Mouse (Mus musculus) heart, postnatal 4 days (tissue): ENCODE results near the gene Gfod1. TPM values are rescaled to one million over a fixed set of nuclear protein-coding genes. Genes with fewer than 3 reads are reported as not detected.

Experiments used
- DNase-seq: peaks from one replicate; pipeline ENCODE4 v3.0.0; 2021
- total RNA-seq, 2 experiments: library from RNA; stranded (reverse); gene quantifications; 2 replicates each; pipeline ENCODE4 v1.2.3; 2021

The Gfod1 gene
- 10 to 100 TPM; 20.6 to 24.8 TPM for total RNA-seq

GRCm38 (mm10) chr13:43304018-43304431 lies at the start of gene Gfod1:
Gfod1 (minus strand) TSS chr13:43304172.
- DNase-seq = peak; percentile 98

DNA sequence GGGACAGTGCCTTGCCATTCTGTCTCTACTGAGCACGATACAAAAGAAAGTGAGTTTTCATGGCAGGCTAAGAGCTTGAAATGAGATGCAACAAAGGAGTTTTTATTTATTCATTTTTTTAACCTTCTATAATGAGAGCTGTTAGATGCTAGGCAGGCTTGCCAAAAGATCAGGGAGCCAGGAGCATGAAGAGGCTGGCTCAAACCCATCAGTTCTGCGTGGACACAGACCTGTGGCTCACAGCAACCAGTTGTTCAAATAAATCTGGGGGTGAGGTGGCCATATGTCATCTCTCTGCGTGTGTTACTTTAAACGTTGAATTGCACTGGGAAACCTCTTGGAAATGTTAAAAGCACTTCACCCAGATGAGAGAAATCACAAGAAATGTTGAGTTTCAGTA lies 49.4 kb upstream of the Gfod1 start:
- no peak for DNase-seq

GRCm38 (mm10) chr13:43350489-43351169 lies 46.7 kb upstream of the Gfod1 start:
- DNase-seq = no peak

GRCm38 (mm10) chr13:43349376-43349775 lies 45.4 kb upstream of the Gfod1 start:
- DNase-seq = no peak

DNA sequence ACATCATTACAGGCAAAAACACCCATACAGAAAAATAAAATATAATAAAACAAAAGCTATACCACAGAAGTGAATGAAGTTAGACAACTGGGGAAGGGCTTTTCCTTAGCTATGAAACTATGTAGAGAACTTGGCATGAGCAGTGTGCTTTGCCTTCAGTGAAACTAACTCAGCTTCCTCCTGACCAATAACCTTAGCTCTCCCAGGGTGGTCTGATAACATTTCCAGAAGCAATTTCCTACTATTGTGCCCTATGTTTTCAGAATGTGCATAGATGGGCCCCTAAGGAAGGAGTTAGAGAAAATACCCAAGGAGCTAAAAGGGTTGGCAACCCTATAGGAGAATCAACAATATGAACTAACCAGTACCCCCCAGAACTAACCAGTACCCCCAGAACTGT lies 42.9 kb upstream of the Gfod1 start:
- no peak for DNase-seq

DNA sequence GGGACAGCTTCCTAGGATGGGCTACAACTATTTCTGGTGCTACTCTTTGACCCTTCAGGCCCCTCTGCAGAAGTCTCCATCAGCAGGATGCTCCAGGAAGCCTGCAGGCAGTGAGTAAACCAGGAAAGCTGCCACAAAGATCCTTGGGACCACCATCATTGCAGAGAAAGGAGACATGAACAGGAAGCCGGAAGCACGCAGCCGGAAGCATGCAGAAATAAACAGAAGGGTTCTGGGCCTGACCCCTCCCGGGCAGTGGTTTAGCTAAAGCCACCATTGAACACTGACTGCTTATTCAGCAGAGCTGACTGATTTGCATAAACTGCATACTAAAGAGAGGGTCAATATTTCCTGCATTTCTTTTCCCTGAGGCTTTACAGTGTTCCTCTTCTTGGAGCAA lies 34.7 kb upstream of the Gfod1 start:
- no peak for DNase-seq

GRCm38 (mm10) chr13:43338001-43338400 lies 34.0 kb upstream of the Gfod1 start:
- DNase-seq = no peak

- DNase-seq = no peak
Measured at GRCm38 (mm10) chr13:43336425-43337221, 32.7 kb upstream of the Gfod1 start.

DNA sequence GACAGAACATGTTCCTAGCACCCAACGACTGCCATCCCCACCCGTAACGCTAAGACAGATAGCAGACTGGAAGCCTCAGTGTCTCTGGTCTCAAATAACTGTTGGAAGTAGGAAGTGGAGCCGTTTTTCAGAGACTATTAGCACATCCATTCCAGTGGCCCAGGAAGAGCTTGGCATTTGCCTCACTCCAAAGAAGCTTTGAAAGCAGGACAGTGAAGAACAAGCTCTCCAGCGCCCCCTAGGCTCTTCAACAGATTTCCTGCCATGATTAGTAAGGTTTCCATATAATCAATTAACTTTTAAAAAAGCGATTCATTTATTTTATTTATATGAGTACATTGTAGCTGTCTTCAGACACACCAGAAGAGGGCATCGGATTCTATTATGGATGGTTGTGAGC lies 28.6 kb upstream of the Gfod1 start:
- no peak for DNase-seq

DNA sequence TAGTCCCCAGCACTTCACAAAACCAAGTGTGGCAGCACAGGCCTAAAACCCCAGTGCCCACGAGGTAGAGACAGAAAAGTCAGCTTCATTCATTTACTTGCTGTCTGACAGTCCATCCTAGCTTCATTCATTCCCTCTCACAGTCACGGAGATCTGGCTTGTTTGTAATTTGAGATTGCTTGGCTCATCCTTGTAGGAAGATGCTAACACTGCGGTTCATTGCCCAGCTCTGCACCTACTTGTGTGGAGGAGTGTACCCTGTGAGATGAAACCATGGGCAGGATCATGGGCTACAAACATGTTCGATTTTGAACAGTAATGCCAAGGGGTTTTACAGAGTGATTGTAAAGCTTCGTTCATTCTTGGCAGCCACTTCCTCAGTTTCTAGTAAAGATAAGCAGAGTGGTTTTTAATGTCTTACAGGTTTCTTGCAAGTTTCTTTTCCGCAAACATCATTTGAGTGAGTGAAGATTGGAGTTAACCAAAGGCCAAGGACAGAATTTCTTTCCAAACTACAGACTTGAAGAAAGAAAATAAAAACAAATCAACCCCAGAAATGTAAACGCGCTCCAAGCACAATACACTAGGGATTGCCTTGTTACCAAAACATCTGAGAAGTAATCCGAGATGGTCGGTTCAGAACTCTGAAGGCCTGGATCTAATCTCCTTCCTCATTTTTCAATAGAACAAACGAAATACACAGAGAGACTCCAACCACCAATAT lies 27.9 kb upstream of the Gfod1 start:
- DNase-seq = no peak

DNA sequence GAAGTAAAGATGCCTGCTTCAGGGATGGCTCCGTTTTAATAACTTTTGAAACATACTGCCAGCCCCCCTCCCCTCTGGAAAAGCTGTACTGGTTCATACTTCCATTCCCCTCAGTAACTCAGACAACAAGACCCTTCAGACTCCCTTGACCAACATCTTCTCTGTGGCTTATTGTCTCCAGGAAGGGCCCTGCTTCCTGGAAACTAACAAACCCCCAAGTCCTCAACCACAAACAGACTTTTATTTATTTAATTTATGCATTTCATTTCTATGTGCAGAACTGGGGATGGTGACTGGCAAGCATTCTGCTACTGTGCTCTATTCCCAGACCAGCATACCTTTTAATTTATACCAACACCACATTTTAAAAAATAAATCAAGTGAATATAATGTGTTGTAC lies 21.5 kb upstream of the Gfod1 start:
- no peak for DNase-seq

DNA sequence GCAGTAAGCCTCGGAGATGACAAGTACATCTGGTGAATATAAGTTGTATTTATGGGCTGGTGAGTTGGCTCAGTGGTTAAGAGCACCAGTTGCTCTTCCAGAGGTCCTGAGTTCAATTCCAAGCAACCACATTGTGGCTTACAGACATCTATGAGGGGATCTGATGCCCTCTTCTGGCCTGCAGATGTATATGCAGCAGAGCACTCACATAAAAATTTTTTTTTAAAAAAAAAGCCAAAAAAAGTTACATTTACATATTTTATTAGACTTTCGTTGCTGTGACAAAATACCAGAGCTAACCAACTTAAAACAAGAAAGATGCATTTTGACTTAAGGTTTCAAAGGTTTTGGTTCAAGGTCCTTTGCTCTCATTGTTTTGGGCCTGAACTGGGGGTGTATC lies 17.5 kb upstream of the Gfod1 start:
- DNase-seq = no peak

DNA sequence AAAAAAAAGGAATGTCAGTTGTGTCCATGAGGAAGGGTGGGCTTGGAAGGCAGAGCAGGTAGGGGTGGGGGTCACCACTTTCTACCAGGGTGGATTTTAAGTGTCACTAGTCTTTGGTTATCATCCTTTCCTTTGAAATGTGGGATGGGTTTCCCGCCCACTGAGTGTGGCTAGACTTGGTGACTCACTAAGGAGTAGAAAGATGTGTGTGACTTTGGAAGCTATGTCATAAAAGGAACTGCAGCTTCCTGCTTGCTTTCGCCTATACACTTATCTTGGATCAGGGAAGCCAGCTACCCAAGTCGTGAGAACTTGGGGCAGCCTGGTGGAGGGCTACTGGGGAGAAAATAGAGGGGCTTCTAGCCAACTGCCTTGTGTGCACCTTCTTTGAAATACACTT lies 15.4 kb upstream of the Gfod1 start:
- DNase-seq = no peak

DNA sequence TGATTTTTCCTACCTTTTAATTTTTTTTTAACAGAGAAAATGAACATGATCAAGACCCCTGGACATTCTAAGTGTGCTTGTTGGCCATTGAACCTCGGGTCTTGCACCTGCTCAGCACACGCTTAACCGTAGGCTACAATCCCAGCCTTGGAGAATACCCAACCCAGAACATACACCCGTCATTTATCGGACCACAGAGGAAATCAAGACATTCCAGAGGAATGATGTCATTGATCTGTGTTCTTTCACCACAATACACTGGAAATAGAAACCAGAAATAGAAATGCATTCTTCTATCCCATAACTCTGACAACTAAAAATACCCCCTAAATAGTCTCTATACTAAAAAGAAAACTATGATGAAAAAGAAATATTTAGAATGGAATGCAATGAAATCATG lies 13.4 kb upstream of the Gfod1 start:
- no peak for DNase-seq

DNA sequence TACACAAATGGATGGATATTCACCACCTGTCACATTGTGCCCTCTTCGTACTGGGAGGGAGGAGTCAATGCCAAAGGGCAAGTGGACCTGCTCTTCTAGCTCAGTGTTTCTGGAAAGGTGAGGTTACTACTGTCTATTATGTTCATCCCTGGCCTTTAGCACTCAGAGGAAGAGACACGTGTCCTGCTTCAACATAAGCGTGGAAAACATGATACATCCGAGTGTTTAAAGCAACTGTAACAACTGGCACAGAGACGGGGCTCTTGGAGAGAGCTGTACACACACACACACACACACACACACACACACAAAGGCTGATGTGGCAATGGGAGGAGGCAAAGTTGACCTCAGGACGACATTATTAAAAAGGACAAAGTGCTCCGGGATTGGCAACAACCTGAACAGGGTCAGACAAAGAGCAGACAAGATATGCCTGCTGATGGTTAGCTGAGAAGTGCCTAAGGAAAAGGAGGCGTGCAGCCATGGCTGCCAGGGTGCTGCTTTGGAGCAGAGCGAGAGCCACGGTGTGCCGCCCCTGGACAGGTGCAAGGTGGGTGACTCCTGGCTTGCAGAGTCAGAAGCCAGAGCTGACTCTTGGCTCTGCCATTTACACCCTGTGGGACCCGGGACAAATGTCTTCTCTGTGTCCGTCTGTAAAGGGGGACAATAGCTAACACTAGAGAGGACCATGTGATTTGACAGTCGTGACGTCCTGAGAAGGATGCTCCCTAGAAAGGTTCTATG lies 1.4 kb upstream of the Gfod1 start:
- no peak for DNase-seq

DNA sequence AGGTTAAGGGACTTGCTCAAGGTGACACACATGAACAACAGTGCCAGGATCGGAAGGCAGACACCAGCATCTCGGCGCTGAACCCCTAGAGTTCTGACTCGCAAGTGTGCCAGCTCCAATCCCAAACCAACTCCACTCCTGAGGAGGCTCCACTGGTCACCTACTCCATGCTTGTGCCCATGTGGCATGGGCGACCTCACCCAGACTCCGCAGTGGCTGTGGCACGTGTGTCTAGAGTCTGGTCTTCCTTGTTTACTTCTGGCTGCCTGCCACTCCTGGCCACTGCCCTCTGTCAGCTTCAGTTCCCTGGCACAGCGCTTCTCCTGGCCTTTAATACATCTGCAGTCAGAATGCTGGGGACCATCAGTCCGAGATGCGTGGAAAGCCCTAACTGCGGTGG lies 728 bp upstream of the Gfod1 start:
- peak; percentile 70 for DNase-seq

GRCm38 (mm10) chr13:43303161-43303965 lies 609 bp downstream of the Gfod1 start:
- peak; percentile 48 for DNase-seq

GRCm38 (mm10) chr13:43302651-43303160 lies 1.3 kb downstream of the Gfod1 start:
- no peak for DNase-seq

- DNase-seq = no peak
Measured at GRCm38 (mm10) chr13:43302239-43302638, 1.7 kb downstream of the Gfod1 start.

- no peak for DNase-seq
Measured at GRCm38 (mm10) chr13:43300906-43301305, 3.1 kb downstream of the Gfod1 start.

GRCm38 (mm10) chr13:43300366-43300765 lies 3.6 kb downstream of the Gfod1 start:
- DNase-seq = no peak

GRCm38 (mm10) chr13:43299171-43299570 lies 4.8 kb downstream of the Gfod1 start:
- DNase-seq = no peak
